Mouse (Mus musculus) liver, adult 2 months (tissue): ENCODE data around the gene Hist1h2ac. TPM values are rescaled to one million over a fixed set of nuclear protein-coding genes. Genes with fewer than 3 reads are reported as not detected.
A peak's percentile ranks its signal among the peaks of the same experiment; 100 is the strongest.

Experiments used
- DNase-seq: peaks from one replicate; pipeline ENCODE4 v3.0.0-alpha.2; 2011; ENCODE audit warnings: low read depth, low spot score; ENCODE audit errors: extremely low read depth
- H3K27ac ChIP-seq: fragments of 200-500 bp; replicated peaks from 2 replicates; pipeline ENCODE4 v1.5.1; 2012; ENCODE audit warnings: low read depth, mild to moderate bottlenecking, control low read depth, inconsistent platforms, low read length; ENCODE audit not compliant: insufficient read depth
- H3K27me3 ChIP-seq: fragments of 200-500 bp; 2 replicates; pipeline ENCODE4 v1.6.1; 2012; ENCODE audit warnings: mild to moderate bottlenecking, moderate library complexity, low read length, inconsistent platforms; ENCODE audit not compliant: control insufficient read depth, insufficient read depth
- H3K36me3 ChIP-seq: fragments of 200-500 bp; 2 replicates; pipeline ENCODE4 v1.6.1; 2012; ENCODE audit warnings: low read length, inconsistent platforms; ENCODE audit not compliant: control insufficient read depth, insufficient read depth
- H3K4me1 ChIP-seq: fragments of 200-500 bp; 2 replicates; pipeline ENCODE4 v1.6.1; 2011; ENCODE audit warnings: low read length; ENCODE audit not compliant: control insufficient read depth, insufficient read depth
- H3K4me3 ChIP-seq: fragments of 200-500 bp; 2 replicates; pipeline ENCODE4 v1.5.1; 2011; ENCODE audit warnings: low read depth, mild to moderate bottlenecking, control low read depth, low read length, moderate library complexity; ENCODE audit not compliant: insufficient read depth
- H3K79me2 ChIP-seq: fragments of 200-500 bp; 2 replicates; pipeline ENCODE4 v1.6.1; 2012; ENCODE audit warnings: inconsistent platforms, mild to moderate bottlenecking, low read length, moderate library complexity; ENCODE audit not compliant: control insufficient read depth, insufficient read depth
- H3K9ac ChIP-seq: fragments of 200-500 bp; 2 replicates; pipeline ENCODE4 v1.6.1; 2012; ENCODE audit warnings: low read depth, mild to moderate bottlenecking, control low read depth, inconsistent platforms, low read length
- CTCF ChIP-seq: fragments of 200-500 bp; IDR thresholded peaks from 2 replicates; pipeline ENCODE4 v1.5.1; 2011; ENCODE audit warnings: low read depth, low read length, control low read depth
- POLR2A ChIP-seq: fragments of 200-500 bp; IDR thresholded peaks from 2 replicates; pipeline ENCODE4 v1.6.1; 2011; ENCODE audit warnings: low read length, control low read depth; ENCODE audit not compliant: insufficient read depth; ENCODE audit errors: extremely low read depth
- WGBS: fragments of 180-500 bp; shearing (Covaris S2); methylation state at CpG from one replicate; pipeline ENCODE4 v1.1.7; 2018; 5-methylcytosine and 5-hydroxymethylcytosine counted together
- polyA plus RNA-seq: library from polyadenylated mRNA; depleted of rRNA; stranded (reverse); fragments of >200 nt; gene quantifications from 2 replicates; pipeline ENCODE4 v1.2.3, GENCODE M21; 2012; rRNA removed
- total RNA-seq: library from RNA; depleted of rRNA; stranded (reverse); fragments of >200 nt; gene quantifications from 2 replicates; pipeline ENCODE4 v1.2.3, GENCODE M21; 2014; rRNA removed

Hist1h2ac gene
- total RNA-seq (4.9 and 6.2 TPM in 2 replicates), polyA plus RNA-seq (0.12 and 0.22 TPM in 2 replicates)

DNA sequence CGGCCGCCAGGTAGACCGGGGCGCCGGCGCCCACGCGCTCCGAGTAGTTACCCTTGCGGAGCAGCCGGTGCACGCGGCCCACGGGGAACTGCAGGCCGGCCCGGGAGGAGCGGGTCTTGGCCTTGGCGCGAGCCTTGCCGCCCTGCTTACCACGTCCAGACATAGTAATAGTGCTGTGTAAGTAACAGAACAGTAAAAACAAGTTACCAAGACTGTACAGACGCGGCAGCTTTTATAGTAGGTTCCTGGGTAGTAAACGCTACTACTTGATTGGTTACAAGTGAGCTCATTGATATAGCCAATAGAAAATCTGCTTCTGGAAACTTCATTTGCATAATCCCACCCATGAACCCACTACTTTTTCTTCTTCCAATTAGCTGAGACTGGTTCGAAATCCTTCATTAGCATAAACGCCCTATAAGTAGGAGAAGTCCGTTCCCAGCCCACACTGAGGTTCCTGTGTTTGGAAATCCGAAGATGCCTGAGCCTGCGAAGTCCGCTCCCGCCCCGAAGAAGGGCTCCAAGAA lies at the start of gene Hist1h2ac, which contains the start of gene Hist1h2bc:
Gene Hist1h2ac (minus strand): TSS at position 194 of the 527 bp plus-strand sequence.
Gene Hist1h2bc (plus strand): TSS at position 445 of the 527 bp plus-strand sequence.
- H3K27me3 ChIP-seq = no peaks in the 10 kb centered on the region
- H3K4me3 ChIP-seq = peak within 1 kb of the TSS; percentile 89
- TF ChIP-seq POLR2A = 0 out of 2 replicates have a peak, but pooled peaks have one; percentile 28
- TF ChIP-seq CTCF = no peak
- WGBS = under 1% methylated on average over 31 of the region's 32 CpGs
- H3K79me2 ChIP-seq = no peaks in the 10 kb centered on the region
- H3K9ac ChIP-seq = peak within 1 kb of the TSS; percentile 87
- H3K36me3 ChIP-seq = no peaks in the 10 kb centered on the region
- H3K4me1 ChIP-seq = peaks cover 13% of the 10 kb centered on the region; the same call in 1 of the 2 replicates
- peak within 1 kb of the TSS; percentile 85 for H3K27ac ChIP-seq
- peak; percentile 100 for DNase-seq

DNA sequence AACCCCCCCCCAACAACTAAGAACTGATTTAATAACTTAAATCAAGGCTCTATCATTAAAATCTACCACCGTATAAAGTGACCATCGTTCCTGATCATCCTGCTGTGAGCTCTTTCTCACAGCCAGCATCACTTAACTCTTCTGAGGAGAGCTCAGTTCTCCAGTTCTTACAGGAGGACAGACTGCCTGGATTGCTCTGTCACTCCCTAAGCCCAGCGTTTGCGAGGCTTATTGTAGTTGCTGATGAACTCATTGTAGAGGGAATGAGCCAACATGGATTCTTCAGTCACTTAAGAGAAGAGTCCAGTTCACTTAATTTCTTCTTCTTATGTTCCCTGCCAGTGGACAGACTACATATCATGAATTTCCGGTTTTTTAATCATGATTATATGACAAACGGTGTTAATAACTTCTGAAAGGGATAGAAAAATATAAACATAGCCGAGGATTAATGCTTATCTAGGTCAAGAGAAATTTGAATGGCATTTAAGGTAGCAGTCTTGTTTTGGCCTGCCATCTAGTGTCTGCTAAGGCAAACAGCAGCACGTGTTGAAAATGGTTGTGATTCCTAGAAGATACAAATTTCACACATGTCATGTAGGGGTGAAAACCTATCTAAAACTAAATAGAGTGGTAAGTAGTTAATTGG lies 48.5 kb upstream of the Hist1h2ac start:
- Histone ChIP-seq H3K27me3 (no peaks in the 10 kb centered on the region), H3K4me3 (no peak overlapping the region), H3K36me3 (no peaks in the 10 kb centered on the region), H3K9ac (peak overlapping the region; percentile 22), H3K27ac (peak overlapping the region; percentile 41), H3K79me2 (no peaks in the 10 kb centered on the region), H3K4me1 (peaks cover 22% of the 10 kb centered on the region)
- 15% methylated on average over 8 of the region's 8 CpGs for WGBS
- TF ChIP-seq POLR2A = no peak
- TF ChIP-seq CTCF = peak; percentile 57
- peak; percentile 75 for DNase-seq

DNA sequence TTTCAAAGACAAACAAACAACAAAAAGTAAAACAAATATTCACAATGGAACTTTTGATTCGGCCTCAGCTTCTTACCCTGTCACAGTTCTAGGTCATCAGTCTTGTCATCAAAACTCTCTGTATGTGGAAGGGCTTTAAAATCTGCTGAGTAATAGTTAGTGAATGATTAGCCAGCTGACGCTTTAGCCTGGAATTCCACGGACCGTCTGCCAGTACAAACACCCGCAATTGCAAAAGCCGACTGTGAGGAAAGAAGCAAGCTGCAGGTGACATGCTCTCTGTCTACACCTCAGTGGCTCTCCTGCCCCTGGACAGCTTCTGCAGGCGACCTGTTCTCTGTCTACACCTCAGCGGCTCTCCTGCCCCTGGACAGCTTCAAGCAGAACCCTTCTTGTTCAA lies 46.7 kb upstream of the Hist1h2ac start:
- no peaks in the 10 kb centered on the region for H3K27me3 ChIP-seq
- no peaks in the 10 kb centered on the region for H3K79me2 ChIP-seq
- peak overlapping the region; percentile 42 for H3K4me3 ChIP-seq
- DNase-seq = peak; percentile 100
- H3K4me1 ChIP-seq = peaks cover 20% of the 10 kb centered on the region
- no peaks in the 10 kb centered on the region for H3K36me3 ChIP-seq
- H3K27ac ChIP-seq = peak overlapping the region; percentile 55
- WGBS = 11% methylated on average over 8 of the region's 8 CpGs
- H3K9ac ChIP-seq = peak overlapping the region; percentile 17; the same call in 1 of the 2 replicates
- peak; percentile 69 for TF ChIP-seq POLR2A
- TF ChIP-seq CTCF = no peak

DNA sequence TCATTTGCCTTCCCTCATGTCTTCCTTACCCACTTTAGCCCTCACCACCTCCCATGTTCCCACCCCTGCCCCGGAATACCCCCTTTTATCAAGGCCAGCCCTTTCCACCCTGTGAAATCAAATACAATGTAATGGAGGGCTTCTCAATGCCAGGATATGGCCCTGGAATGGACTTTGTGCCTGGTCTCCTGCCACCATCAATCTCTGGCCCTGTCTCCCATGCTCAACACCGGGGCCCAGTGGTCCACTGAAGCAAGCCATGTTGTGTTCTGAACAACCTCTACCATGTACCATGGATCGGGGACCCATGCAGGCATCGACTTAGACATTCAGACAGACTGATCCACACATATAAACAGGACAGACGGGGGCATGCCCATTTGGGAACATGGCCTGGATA lies 46.0 kb upstream of the Hist1h2ac start:
- peak overlapping the region; percentile 90 for H3K27ac ChIP-seq
- H3K27me3 ChIP-seq = no peaks in the 10 kb centered on the region
- WGBS = 53% methylated on average over 5 of the region's 5 CpGs
- no peak overlapping the region for H3K4me3 ChIP-seq
- no peak overlapping the region for H3K9ac ChIP-seq
- DNase-seq = peak; percentile 76
- H3K79me2 ChIP-seq = no peaks in the 10 kb centered on the region
- no peaks in the 10 kb centered on the region for H3K36me3 ChIP-seq
- peaks cover 23% of the 10 kb centered on the region for H3K4me1 ChIP-seq
- TF ChIP-seq CTCF (no peak), POLR2A (no peak)

DNA sequence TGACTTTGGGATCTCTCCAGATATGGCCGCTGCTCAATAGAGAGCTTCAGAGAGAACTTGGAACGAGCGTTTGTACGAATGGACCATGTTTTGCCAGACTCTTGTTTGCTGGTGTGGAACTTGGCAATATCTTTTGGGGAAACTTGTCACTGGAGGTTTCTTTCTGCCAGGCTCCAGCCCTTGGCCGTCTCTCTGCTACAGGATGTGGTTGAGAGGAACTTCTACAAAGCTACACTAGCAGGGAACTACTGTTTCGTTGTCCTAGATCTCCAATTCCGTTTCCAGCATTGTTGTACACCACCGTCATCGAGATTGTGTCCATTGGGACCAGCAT lies 45.4 kb upstream of the Hist1h2ac start:
- H3K27me3 ChIP-seq = no peaks in the 10 kb centered on the region
- no peak for TF ChIP-seq POLR2A
- no peak for TF ChIP-seq CTCF
- no peaks in the 10 kb centered on the region for H3K79me2 ChIP-seq
- H3K27ac ChIP-seq = peak overlapping the region; percentile 90
- H3K4me1 ChIP-seq = peaks cover 25% of the 10 kb centered on the region
- no peaks in the 10 kb centered on the region for H3K36me3 ChIP-seq
- WGBS = 23% methylated on average over 9 of the region's 9 CpGs
- no peak overlapping the region for H3K9ac ChIP-seq
- peak; percentile 97 for DNase-seq
- H3K4me3 ChIP-seq = no peak overlapping the region
